Mouse (Mus musculus) spleen, postnatal 0 days (tissue): Measurements from ENCODE around the gene Dbndd1. TPM values are rescaled to one million over a fixed set of nuclear protein-coding genes. Genes with fewer than 3 reads are reported as not detected.

ENCODE experiments used
- polyA plus RNA-seq: library from polyadenylated mRNA; unstranded; fragments of >200 nt; fragmentation: Nextera tagmentation; extraction: Ambion mirVana; gene quantifications from 2 replicates; pipeline ENCODE4 v1.2.1, GENCODE M21; 2015

Dbndd1 gene
- polyA plus RNA-seq: 0.12 and 0.22 TPM in 2 replicates

DNA sequence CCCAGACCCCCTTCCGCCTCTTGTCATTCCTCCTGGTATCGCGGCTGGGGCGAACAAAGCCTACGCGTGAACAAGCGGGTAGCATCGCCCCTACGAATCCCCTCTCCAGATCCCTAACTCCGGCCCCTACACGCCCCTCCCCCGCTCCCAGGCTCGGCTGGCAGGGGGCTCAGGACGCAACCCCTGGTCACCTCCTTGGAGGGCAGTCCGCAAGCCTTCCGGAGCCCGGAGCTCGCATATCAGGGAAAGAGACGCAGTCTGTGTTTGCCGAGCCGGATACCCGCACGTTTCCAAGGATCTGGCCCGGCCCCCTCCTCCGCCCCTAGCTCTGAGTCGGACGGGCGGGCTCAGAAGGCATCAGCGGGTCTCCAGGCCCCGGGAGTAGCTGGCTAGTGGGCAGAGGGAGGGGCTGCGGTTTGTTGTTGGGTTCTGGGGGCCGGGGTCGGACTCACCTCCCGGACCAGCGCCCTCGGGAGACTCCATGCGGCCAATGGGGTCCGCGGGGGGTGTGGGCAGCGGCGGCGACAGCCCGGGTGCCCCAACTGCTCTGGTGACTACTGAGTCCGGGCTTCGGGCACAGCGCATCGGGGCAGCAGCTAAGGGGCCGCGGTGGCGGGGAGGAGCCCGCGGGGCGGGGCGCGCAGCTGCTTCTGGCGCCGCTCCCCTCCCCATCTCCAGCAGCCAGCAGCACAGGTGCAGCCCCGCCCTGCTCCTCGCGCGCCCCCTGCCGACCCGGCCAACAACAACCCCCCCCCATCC lies at the start of gene Dbndd1:
Gene Dbndd1, minus strand, starts transcription at position 683 of the 759 bp plus-strand sequence.

DNA sequence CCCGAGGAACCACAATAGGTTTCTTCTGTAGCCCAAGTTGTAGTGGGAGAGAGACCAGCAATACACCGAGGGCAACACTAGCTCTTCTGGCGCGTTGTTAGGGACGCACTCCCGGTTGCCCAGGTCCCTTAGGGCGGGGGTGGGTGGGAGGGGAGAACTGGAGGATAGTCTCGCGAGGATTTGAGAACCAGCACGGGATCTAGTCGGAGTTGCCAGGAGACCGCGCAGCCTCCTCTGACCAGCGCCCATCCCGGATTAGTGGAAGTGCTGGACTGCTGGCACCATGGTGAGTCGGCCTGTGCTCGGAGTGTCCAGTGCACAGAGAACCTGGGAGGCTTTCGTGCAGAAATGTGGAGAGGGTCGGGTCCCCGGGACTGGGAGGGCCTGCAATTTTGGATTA lies 3.4 kb upstream of the Dbndd1 start, which contains the start of gene Gas8:
Gene Gas8, plus strand, starts transcription at position 168 of the 400 bp plus-strand sequence.

DNA sequence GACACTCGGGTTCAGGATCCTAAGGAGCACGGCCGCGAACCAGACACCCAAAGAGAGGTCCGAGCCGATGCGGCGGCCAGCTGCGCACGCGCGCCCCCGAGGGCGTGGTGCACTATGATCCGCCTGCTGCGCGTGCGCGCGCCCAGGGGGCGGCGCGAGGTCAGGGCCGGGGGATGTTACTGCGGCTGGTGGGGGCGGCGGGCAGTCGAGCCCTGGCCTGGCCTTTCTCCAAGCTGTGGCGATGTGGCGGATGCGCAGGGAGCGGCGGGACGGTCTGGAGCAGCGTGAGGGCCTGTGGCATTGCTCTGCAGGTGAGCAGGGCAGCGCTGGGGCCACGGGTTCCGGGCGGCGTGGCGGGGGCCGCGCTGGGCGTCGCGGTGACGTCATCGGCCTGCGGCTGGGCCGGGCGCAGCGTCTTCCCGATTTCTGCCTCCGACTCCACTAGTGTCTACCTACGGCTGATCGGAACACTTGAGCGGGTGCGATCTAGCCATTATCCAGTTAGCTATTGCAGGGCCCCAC lies 37.5 kb downstream of the Dbndd1 start, which contains the start of gene Afg3l1:
Gene Afg3l1, plus strand, starts transcription at position 167 of the 522 bp plus-strand sequence.

Other genes with a start within 250 kb of the Dbndd1 start
- 27.5 and 28.0 TPM in 2 replicates for gene Fanca, start 196.9 kb downstream of the Dbndd1 start, polyA plus RNA-seq
- gene Spire2, start 182.8 kb downstream of the Dbndd1 start, polyA plus RNA-seq: 3.0 and 3.4 TPM in 2 replicates
- gene Tcf25, start 141.7 kb downstream of the Dbndd1 start, polyA plus RNA-seq: 81.3 and 88.0 TPM in 2 replicates
- 0.13 and 0.18 TPM in 2 replicates for gene Mc1r, start 108.4 kb downstream of the Dbndd1 start, polyA plus RNA-seq
- gene Tubb3, start 104.0 kb downstream of the Dbndd1 start, polyA plus RNA-seq: 0.49 and 0.63 TPM in 2 replicates
- 16.1 and 17.4 TPM in 2 replicates for gene Def8, start 91.9 kb downstream of the Dbndd1 start, polyA plus RNA-seq
- gene Afg3l1, start 37.6 kb downstream of the Dbndd1 start, polyA plus RNA-seq: 29.8 and 33.5 TPM in 2 replicates
- gene Gas8, start 3.4 kb upstream of the Dbndd1 start, polyA plus RNA-seq: 4.4 and 5.3 TPM in 2 replicates
- 1.9 and 2.7 TPM in 2 replicates for gene Rhou, start 138.5 kb upstream of the Dbndd1 start, polyA plus RNA-seq